Mouse (Mus musculus) CH12.LX (cell line): ENCODE measurements around the gene Timm29.
A peak's percentile ranks its signal among the peaks of the same experiment; 100 is the strongest.

Experiments used
- CHD2 ChIP-seq: IDR thresholded peaks from 2 replicates; pipeline ENCODE4 v1.6.1; 2011; ENCODE audit warnings: low read length, improper control_type of control experiment
- CTCF ChIP-seq, 2 experiments: IDR thresholded peaks in 1 of 2; conservative IDR thresholded peaks in 1 of 2; 2 replicates each; pipeline ENCODE4 v1.5.1; 2011 to 2012; ENCODE audit warnings: low read depth in 2 of 2, low read length in 2 of 2, improper control_type of control experiment in 1 of 2, inconsistent platforms in 1 of 2, mild to moderate bottlenecking in 1 of 2, moderate library complexity in 1 of 2
- E2F4 ChIP-seq: IDR thresholded peaks from 2 replicates; pipeline ENCODE4 v1.6.1; 2011; ENCODE audit warnings: low read depth, low read length, improper control_type of control experiment; ENCODE audit not compliant: insufficient replicate concordance
- EP300 ChIP-seq: IDR thresholded peaks from 2 replicates; pipeline ENCODE4 v1.6.1; 2011; ENCODE audit warnings: low read length, improper control_type of control experiment
- GABPA ChIP-seq: IDR thresholded peaks from 2 replicates; pipeline ENCODE4 v1.6.1; 2012; ENCODE audit warnings: low read depth, low read length, improper control_type of control experiment, inconsistent platforms; ENCODE audit not compliant: insufficient replicate concordance
- HCFC1 ChIP-seq: IDR thresholded peaks from 2 replicates; pipeline ENCODE4 v1.6.1; 2012; ENCODE audit warnings: low read depth, mild to moderate bottlenecking, inconsistent platforms, low read length, improper control_type of control experiment
- KAT2A ChIP-seq: IDR thresholded peaks from 2 replicates; pipeline ENCODE4 v1.6.1; 2012; ENCODE audit warnings: low read length, improper control_type of control experiment, inconsistent platforms; ENCODE audit not compliant: insufficient replicate concordance
- MAFK ChIP-seq: IDR thresholded peaks from 2 replicates; pipeline ENCODE4 v1.6.1; 2011; ENCODE audit warnings: low read length, improper control_type of control experiment; ENCODE audit not compliant: insufficient replicate concordance
- MEF2A ChIP-seq: IDR thresholded peaks from 2 replicates; pipeline ENCODE4 v1.6.1; 2014; ENCODE audit warnings: low read depth, mild to moderate bottlenecking, inconsistent platforms, low read length, improper control_type of control experiment, borderline replicate concordance
- MYC ChIP-seq: IDR thresholded peaks from 2 replicates; pipeline ENCODE4 v1.6.1; 2011; ENCODE audit warnings: low read depth, mild to moderate bottlenecking, improper control_type of control experiment, low read length
- POLR2A ChIP-seq: IDR thresholded peaks from 2 replicates; pipeline ENCODE4 v1.6.1; 2011; ENCODE audit warnings: low read depth, mild to moderate bottlenecking, improper control_type of control experiment, low read length
- RCOR1 ChIP-seq: conservative IDR thresholded peaks from 2 replicates; pipeline ENCODE4 v1.6.1; 2012; ENCODE audit warnings: low read depth, mild to moderate bottlenecking, inconsistent platforms, low read length, improper control_type of control experiment
- ZMIZ1 ChIP-seq: IDR thresholded peaks from 2 replicates; pipeline ENCODE4 v1.6.1; 2012; ENCODE audit warnings: low read depth, mild to moderate bottlenecking, inconsistent platforms, low read length, improper control_type of control experiment
- ZNF384 ChIP-seq: IDR thresholded peaks from 2 replicates; pipeline ENCODE4 v1.6.1; 2012; ENCODE audit warnings: low read depth, low read length, improper control_type of control experiment, inconsistent platforms

GRCm38 (mm10) chr9:21591127-21591830 lies 1.2 kb upstream of the Timm29 start:
- no peak for TF ChIP-seq CHD2
- TF ChIP-seq ZMIZ1 = no peak
- TF ChIP-seq POLR2A = no peak
- no peak for TF ChIP-seq CTCF (conservative IDR thresholded peaks at IDR 0.05 in 1 of 2, IDR thresholded peaks at IDR 0.05 in 1 of 2; ENCODE audit: low read depth in 2 of 2, low read length in 2 of 2)
- 0 out of 2 replicates have a peak, but pooled peaks have one; percentile 16 for TF ChIP-seq MEF2A
- no peak for TF ChIP-seq EP300
- TF ChIP-seq MAFK = no peak
- no peak for TF ChIP-seq KAT2A
- TF ChIP-seq MYC = 0 out of 2 replicates have a peak, but pooled peaks have one; percentile 29
- TF ChIP-seq ZNF384 = no peak
- no peak for TF ChIP-seq E2F4
- no peak for TF ChIP-seq GABPA
- no peak for TF ChIP-seq RCOR1
- TF ChIP-seq HCFC1 = peak; percentile 25; the same call in 1 of the 2 replicates
